Mouse (Mus musculus) erythroblast, embryonic 14.5 days (primary cell): ENCODE measurements around the gene Akap6. TPM values are rescaled to one million over a fixed set of nuclear protein-coding genes. Genes with fewer than 3 reads are reported as not detected.

Experiments used
- H3K27me3 ChIP-seq: 2 replicates; pipeline ENCODE4 v1.6.1; 2012; ENCODE audit warnings: inconsistent platforms; ENCODE audit not compliant: control insufficient read depth
- H3K36me3 ChIP-seq: 2 replicates; pipeline ENCODE4 v1.6.1; 2012; ENCODE audit warnings: mild to moderate bottlenecking, inconsistent platforms; ENCODE audit not compliant: control insufficient read depth
- H3K4me1 ChIP-seq: 2 replicates; pipeline ENCODE4 v1.6.1; 2012; ENCODE audit warnings: inconsistent platforms; ENCODE audit not compliant: control insufficient read depth
- H3K4me3 ChIP-seq: replicated peaks from 2 replicates; pipeline ENCODE3; 2012; ENCODE audit warnings: moderate library complexity, mild to moderate bottlenecking, inconsistent platforms
- H3K9me3 ChIP-seq: 2 replicates; pipeline ENCODE4 v1.6.1; 2012; ENCODE audit warnings: low read length, inconsistent platforms, mixed read lengths; ENCODE audit not compliant: control insufficient read depth
- GATA1 ChIP-seq: IDR thresholded peaks from 2 replicates; pipeline ENCODE4 v1.6.1; 2012; ENCODE audit warnings: low read length, inconsistent platforms, mixed read lengths
- TAL1 ChIP-seq: IDR thresholded peaks from 3 replicates; pipeline ENCODE4 v1.6.1; 2012; ENCODE audit warnings: low read length, inconsistent platforms, mixed read lengths
- polyA plus RNA-seq: library from polyadenylated mRNA; stranded (reverse); fragments of >175 nt; gene quantifications from 2 replicates; pipeline ENCODE4 v1.2.3, GENCODE M21; 2012

The Akap6 gene
- not detected in 2 replicates for polyA plus RNA-seq

DNA sequence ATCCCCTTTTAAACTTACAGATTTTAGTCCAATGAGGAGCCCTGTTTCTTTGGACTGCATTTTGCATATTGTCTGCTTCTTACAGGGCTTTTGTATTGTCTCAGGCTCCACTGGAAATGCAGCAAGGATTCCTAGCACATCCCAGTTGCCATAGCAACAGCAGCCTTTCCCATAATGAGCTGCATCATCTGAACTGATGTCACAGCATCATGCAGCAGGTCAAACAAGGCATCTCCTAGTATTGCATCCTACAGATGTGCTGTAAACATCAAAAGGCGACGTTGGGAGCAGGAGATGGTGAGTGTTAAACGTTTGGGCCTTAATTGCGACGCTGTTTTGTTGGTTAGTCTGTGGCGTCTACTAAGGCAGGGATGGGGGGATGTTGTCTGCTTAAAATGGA lies at the start of gene Akap6:
Gene Akap6 (plus strand): TSS at position 238 of the 400 bp plus-strand sequence.
- no peak within 1 kb of the TSS for H3K4me3 ChIP-seq
- no peaks in the 10 kb centered on the region for H3K27me3 ChIP-seq
- TF ChIP-seq TAL1 (no peak; the same call in 2 of the 3 replicates), GATA1 (no peak)
- H3K36me3 ChIP-seq = no peaks in the 10 kb centered on the region
- H3K4me1 ChIP-seq = peaks cover 5% of the 10 kb centered on the region; the same call in 1 of the 2 replicates
- H3K9me3 ChIP-seq = no peaks in the 10 kb centered on the region

DNA sequence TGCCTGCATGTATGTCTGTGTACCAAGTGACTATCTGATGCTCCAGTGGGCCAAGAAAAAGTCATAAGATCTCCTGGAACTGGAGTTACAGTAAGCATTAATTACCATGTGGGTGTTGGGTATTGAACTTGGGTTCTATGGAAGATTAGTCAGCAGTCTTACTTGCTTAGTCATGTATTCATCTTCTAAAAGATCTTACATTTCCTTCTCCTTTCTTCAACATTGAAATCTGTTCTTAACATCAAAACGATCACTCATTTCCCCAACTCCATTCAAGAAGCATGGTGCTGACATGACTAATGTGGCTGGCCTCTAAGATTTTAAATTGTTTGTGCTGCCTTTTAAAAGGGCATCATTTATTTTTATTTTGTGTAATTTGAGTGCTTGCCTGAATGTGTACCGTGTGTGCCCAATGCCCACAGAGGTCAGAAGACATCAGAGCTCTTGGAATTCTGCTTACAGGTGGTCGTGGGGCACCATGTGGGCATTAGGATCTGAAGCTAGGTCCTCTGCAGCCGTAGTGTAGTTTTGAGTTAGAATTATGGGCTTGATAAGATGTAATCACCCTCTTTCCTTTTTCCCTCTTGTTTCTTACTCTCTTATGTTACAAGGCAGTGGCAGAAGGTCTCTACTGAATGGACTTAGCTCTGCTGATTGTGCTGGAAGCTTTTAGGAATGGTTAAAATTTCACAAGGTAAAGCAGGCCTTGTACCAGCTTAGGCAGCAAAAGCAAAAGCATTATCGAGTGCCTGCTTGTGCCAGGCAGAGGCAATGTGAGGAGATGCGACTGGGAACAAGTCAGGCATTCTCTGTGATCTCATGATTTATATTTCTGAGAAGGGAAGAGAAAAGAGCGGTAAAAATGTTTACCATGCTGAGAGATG lies 36.0 kb upstream of the Akap6 start:
- Histone ChIP-seq H3K36me3 (no peaks in the 10 kb centered on the region), H3K4me1 (no peaks in the 10 kb centered on the region), H3K4me3 (no peak overlapping the region), H3K27me3 (no peaks in the 10 kb centered on the region), H3K9me3 (no peaks in the 10 kb centered on the region)
- TF ChIP-seq GATA1 (no peak), TAL1 (no peak)

DNA sequence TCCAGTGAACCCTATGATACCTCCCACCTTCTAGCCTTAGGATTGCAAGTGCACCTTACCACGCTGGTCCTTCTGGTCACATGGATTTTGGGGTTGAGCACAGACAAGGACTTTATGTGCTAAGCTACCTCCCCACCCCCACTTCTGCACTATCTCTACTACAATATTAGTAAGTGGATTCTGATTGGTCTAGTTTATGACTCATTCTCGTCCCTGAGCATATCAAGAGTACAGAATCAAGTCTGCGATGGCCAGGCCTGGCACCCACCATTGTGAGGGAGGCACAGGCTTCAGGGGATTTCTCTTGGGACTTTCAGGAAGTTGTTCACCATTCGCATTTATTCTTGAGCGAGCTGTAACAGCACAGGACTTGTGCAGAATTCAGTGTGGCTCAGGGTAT lies 34.2 kb upstream of the Akap6 start:
- Histone ChIP-seq H3K36me3 (no peaks in the 10 kb centered on the region), H3K27me3 (no peaks in the 10 kb centered on the region), H3K4me1 (no peaks in the 10 kb centered on the region), H3K4me3 (no peak overlapping the region), H3K9me3 (no peaks in the 10 kb centered on the region)
- TF ChIP-seq GATA1 = no peak
- no peak for TF ChIP-seq TAL1

DNA sequence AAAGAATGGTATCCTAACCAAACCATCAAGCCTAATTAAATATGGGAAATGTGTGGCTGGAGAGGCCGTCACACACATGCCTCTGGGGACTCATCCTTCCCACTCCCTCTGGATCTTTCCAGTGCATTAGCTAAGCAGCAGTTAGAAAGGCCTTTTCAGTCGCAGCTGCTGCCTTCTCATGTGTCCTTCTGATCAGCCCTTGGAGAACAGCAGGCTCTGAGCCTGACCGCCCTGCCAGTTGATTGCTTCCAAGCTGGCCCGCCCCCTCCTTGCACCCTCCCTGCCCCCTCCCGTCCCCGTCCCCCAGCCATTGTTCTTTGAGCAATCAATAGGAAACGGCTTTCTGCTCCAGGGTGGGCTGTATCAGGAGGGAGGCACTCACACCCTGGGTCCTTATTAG lies 27.7 kb upstream of the Akap6 start:
- Histone ChIP-seq H3K4me3 (no peak overlapping the region), H3K9me3 (no peaks in the 10 kb centered on the region), H3K36me3 (no peaks in the 10 kb centered on the region), H3K27me3 (no peaks in the 10 kb centered on the region), H3K4me1 (no peaks in the 10 kb centered on the region)
- no peak for TF ChIP-seq GATA1

DNA sequence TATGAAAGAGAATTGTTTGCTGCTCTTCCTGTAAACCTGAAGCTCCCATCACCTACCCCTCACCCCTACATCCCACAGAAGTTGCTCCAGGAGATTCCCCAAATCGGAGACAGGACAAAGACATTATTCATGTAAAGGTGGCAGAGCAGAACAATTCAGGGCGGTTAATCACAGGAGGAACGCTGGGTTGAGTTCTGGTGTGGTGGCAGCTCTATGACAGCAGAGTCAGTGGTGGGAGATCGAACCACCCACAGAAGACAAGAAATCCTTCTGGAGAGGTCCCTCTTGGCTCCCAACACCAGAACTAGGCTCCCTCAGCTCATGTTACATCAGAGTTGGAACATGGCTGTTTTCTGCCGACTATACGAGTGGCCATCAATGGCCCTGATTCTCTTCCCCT lies 27.2 kb upstream of the Akap6 start:
- H3K9me3 ChIP-seq = no peaks in the 10 kb centered on the region
- TF ChIP-seq TAL1 (no peak), GATA1 (no peak)
- H3K36me3 ChIP-seq = no peaks in the 10 kb centered on the region
- no peaks in the 10 kb centered on the region for H3K4me1 ChIP-seq
- H3K27me3 ChIP-seq = no peaks in the 10 kb centered on the region
- no peak overlapping the region for H3K4me3 ChIP-seq

DNA sequence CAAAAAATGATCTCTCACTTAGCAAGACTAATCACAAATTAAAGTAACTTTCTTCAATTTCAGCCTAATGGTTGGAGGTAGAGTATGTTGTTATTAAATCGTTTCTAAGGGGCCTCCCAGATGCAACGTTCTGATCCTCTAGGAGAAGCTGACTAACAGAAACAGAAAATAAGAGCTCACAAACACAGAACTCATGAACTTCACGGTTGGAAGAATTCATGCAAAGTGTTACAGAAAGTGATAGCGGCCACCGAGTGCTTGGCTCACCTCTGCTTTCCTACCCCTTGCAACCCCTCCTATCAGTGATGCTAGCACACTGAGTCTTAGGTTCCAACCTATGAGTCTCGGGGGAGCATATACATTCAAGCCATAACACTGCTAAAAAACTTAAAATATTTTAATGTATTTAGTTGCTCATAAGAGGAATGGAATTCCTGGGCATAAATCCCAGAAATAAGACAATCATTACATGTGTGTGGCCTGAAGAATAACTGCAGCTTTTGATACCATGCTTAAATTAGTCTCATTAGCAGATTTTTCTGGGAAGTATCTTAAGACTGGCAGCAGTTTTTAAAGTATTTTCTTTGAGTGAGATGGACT lies 25.7 kb upstream of the Akap6 start:
- TF ChIP-seq GATA1 = no peak
- no peak for TF ChIP-seq TAL1
- Histone ChIP-seq H3K4me1 (no peaks in the 10 kb centered on the region), H3K27me3 (no peaks in the 10 kb centered on the region), H3K4me3 (no peak overlapping the region), H3K9me3 (no peaks in the 10 kb centered on the region), H3K36me3 (no peaks in the 10 kb centered on the region)

DNA sequence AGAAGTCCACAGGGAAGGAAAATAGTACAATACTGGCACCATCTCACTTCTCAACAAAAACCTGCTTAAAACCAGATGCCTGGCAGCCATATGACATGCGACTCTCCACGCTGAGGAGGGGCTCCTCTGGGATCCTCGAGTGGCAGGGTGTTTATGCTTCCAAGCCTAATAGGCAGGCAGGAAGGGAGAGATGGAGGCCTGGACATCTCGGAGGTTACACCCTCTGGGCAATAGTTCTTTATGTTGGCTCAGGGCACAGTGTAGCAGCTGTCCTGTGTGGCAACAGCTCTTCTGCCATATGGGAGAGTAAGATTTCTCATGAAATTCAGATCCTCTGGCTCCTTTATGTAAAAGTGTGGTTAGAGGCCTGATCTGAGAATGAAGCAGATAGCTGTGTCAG lies 24.2 kb upstream of the Akap6 start:
- Histone ChIP-seq H3K4me3 (no peak overlapping the region), H3K36me3 (no peaks in the 10 kb centered on the region), H3K9me3 (no peaks in the 10 kb centered on the region), H3K27me3 (no peaks in the 10 kb centered on the region), H3K4me1 (no peaks in the 10 kb centered on the region)
- TF ChIP-seq GATA1 (no peak), TAL1 (no peak)

DNA sequence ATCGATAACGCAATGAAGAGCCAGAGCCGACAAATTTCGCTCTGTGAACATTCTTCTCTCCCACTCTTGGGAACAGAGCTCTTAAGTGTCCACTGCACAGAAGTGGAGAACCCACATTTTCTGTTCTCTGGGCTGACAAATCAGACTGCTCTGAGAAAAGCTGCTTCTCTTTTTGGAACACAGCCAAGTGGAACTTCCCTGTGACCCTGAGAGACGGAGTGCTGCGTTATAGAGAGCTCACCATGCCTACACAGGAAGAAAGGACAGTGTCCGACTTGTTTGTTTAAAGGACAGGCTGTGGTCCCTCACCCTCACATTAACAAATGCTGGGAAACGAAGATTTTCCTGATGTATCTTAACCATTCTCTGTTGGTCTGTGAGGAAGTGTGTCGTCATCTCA lies 11.8 kb upstream of the Akap6 start:
- no peak overlapping the region for H3K4me3 ChIP-seq

DNA sequence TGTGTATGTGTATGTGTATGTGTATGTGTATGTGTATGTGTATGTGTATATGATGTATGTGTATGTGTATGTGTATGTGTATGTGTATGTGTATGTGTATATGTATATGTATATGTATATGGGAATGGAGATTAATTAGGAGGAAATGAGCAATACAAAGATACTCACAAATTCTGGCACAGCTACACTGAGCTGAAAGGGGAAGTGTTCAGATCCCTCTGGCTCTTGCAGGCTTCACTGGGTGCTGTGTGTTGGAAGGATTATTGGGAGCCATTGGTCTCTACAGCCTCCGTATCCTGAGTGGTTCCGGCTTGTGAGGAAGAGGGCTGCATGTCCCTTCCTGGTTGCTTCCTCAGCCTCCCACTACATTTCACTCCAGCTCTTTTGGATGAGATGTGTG lies 10.5 kb upstream of the Akap6 start:
- no peak overlapping the region for H3K4me3 ChIP-seq
- H3K4me1 ChIP-seq = peaks cover 7% of the 10 kb centered on the region
- TF ChIP-seq TAL1 (no peak), GATA1 (no peak)
- no peaks in the 10 kb centered on the region for H3K27me3 ChIP-seq
- H3K9me3 ChIP-seq = no peaks in the 10 kb centered on the region
- H3K36me3 ChIP-seq = no peaks in the 10 kb centered on the region

More for the DNA sequence above, 11.8 kb upstream of the Akap6 start:
- no peak for TF ChIP-seq TAL1
- no peak for TF ChIP-seq GATA1
- Histone ChIP-seq H3K36me3 (no peaks in the 10 kb centered on the region), H3K27me3 (no peaks in the 10 kb centered on the region), H3K4me1 (peaks cover 3% of the 10 kb centered on the region), H3K9me3 (no peaks in the 10 kb centered on the region)

DNA sequence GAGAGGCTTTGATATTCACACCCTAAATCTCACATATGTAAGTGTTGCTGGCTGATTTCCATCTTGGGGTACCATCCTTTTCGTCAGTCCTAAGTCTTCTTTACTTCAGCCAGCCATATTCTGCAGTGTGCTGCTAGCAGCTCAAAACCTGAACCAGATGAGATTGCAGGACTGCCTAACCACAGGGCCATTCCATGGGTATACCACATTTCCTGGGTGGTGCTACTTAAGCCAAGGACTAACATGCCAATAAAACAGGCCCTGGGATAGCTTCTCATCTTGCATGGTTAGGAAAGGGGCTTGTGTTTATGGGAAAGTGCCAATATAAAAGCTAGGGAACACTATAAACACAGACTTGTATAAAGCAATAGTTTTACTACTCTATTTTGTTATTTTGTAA lies 7.6 kb upstream of the Akap6 start:
- no peak for TF ChIP-seq TAL1
- no peak for TF ChIP-seq GATA1
- Histone ChIP-seq H3K27me3 (no peaks in the 10 kb centered on the region), H3K4me3 (no peak overlapping the region), H3K4me1 (peaks cover 7% of the 10 kb centered on the region), H3K9me3 (no peaks in the 10 kb centered on the region), H3K36me3 (no peaks in the 10 kb centered on the region)
